13 mouse cellular contexts compared by ENCODE assay signal in the genomic region with DNA sequence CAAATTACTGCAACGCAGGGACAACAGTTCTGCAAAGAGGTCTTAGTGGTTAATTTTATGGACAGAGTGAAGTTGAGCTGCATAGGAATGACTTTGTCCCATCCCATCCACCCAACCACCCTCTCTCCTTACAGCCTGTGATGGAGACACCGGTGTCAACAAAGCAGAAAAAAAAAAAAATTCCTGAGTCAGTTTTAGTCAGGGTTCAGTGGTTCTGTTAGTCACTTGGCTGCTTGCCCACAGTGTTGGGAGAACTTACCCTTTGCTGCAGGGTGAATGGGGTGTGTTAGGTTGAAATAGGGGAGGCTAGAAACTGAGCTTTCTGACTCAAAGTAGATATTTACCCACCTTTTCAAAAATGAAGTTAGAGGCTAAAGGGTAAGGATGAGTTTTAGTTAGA. TPM values are rescaled to one million over a fixed set of nuclear protein-coding genes. Genes with fewer than 3 reads are reported as not detected.
DNase-seq lines count a peak whose midpoint lies in the region; ATAC-seq and TF ChIP-seq lines count a peak whose summit lies in the region.
"Had no signal": no experiment of that assay in that cellular context is flagged by ENCODE, and none has a peak within 500 bp of the region (broad histone marks: within the 10 kb centered on the region; RNA-seq: fewer than 3 reads in every experiment).

No protein-coding gene starts in this region.

- no peaks in the 10 kb centered on the region for H3K36me3 ChIP-seq in liver, postnatal 0 days (replicated peaks; ENCODE audit: insufficient read depth, low read length)
- no peaks in the 10 kb centered on the region for H3K36me3 ChIP-seq in liver, embryonic 11.5 days (ENCODE audit: control insufficient read depth, insufficient read depth, low read length)
- H3K36me3 ChIP-seq: neural tube, embryonic 12.5 days had no signal

- DNase-seq in liver, postnatal 0 days = peak; percentile 57
- no peak for DNase-seq in liver, embryonic 11.5 days (ENCODE audit: low spot score)
- DNase-seq in MEL-GATA-1-ER (ENCODE audit: extremely low read depth, low read depth) = peak; percentile 73
- DNase-seq in adrenal gland, postnatal 25 days = peak; percentile 77
- peak; percentile 93 to 94 for DNase-seq in kidney, postnatal 36 days
- DNase-seq in embryo, embryonic 10 days (ENCODE audit: low spot score) = no peak
- no peak for DNase-seq in neural tube, embryonic 10.5 days (ENCODE audit: extremely low spot score, low spot score)
- no peak for DNase-seq in gastrocnemius, adult 2 months
- DNase-seq: lung, postnatal 4 days; thymus, adult 18-20 months had no signal

- H3K27me3 ChIP-seq in liver, postnatal 0 days (ENCODE audit: insufficient read depth, low read length) = no peaks in the 10 kb centered on the region
- H3K27me3 ChIP-seq in liver, embryonic 11.5 days (replicated peaks; ENCODE audit: control insufficient read depth, insufficient read depth, low read length) = no peaks in the 10 kb centered on the region
- H3K27me3 ChIP-seq: limb, embryonic 13.5 days; neural tube, embryonic 12.5 days had no signal

- no peak overlapping the region for H3K27ac ChIP-seq in liver, postnatal 0 days (ENCODE audit: low read depth)
- no peak overlapping the region for H3K27ac ChIP-seq in liver, embryonic 11.5 days (ENCODE audit: low read depth, low read length)
- no peak overlapping the region for H3K27ac ChIP-seq in gastrocnemius, adult 2 months
- H3K27ac ChIP-seq: limb, embryonic 13.5 days; neural tube, embryonic 12.5 days had no signal

- WGBS in liver, postnatal 0 days (ENCODE audit: insufficient replicate concordance) = 39% methylated on average over 2 of the region's 2 CpGs
- 85% methylated on average over 2 of the region's 2 CpGs for WGBS in liver, embryonic 11.5 days

- H3K4me3 ChIP-seq in liver, postnatal 0 days (ENCODE audit: low read depth, low read length) = no peak overlapping the region
- no peak overlapping the region for H3K4me3 ChIP-seq in liver, embryonic 11.5 days (ENCODE audit: low read depth, low read length)
- H3K4me3 ChIP-seq in gastrocnemius, adult 2 months = no peak overlapping the region
- H3K4me3 ChIP-seq: erythroblast, embryonic 14.5 days; limb, embryonic 13.5 days; neural tube, embryonic 12.5 days had no signal

- no peak overlapping the region for H3K4me2 ChIP-seq in liver, postnatal 0 days (ENCODE audit: low read depth, low read length)
- H3K4me2 ChIP-seq in liver, embryonic 11.5 days = no peak overlapping the region
- H3K4me2 ChIP-seq: limb, embryonic 13.5 days; neural tube, embryonic 12.5 days had no signal

- no peak overlapping the region for H3K9ac ChIP-seq in liver, postnatal 0 days (replicated peaks)
- H3K9ac ChIP-seq in liver, embryonic 11.5 days (ENCODE audit: low read depth, low read length) = no peak overlapping the region
- H3K9ac ChIP-seq: limb, embryonic 13.5 days; neural tube, embryonic 12.5 days had no signal

- TF ChIP-seq CTCF in liver, postnatal 0 days (IDR thresholded peaks at IDR 0.05; ENCODE audit: low read depth) = no peak
- no peak for TF ChIP-seq CTCF in gastrocnemius, adult 2 months (IDR thresholded peaks at IDR 0.05)

- TF ChIP-seq EP300 in liver, postnatal 0 days (IDR thresholded peaks at IDR 0.05; ENCODE audit: low read depth) = no peak

- intact Hi-C loops in gastrocnemius, adult 2 months (cut with DNase I) = loop anchor here (5.0 kb wide), 1 partner anchor 50 kb away; no protein-coding TSS in a partner anchor

- no peaks in the 10 kb centered on the region for H3K9me3 ChIP-seq in liver, postnatal 0 days (ENCODE audit: low read length)
- no peaks in the 10 kb centered on the region for H3K9me3 ChIP-seq in liver, embryonic 11.5 days (ENCODE audit: control insufficient read depth, low read length)
- H3K9me3 ChIP-seq: limb, embryonic 13.5 days; neural tube, embryonic 12.5 days had no signal

- peaks cover 28% of the 10 kb centered on the region for H3K4me1 ChIP-seq in liver, postnatal 0 days (ENCODE audit: insufficient read depth)
- H3K4me1 ChIP-seq in liver, embryonic 11.5 days (replicated peaks; ENCODE audit: control insufficient read depth, insufficient read depth, low read length) = peaks cover 19% of the 10 kb centered on the region

- ATAC-seq in liver, postnatal 0 days = no peak
- no peak for ATAC-seq in liver, embryonic 11.5 days (replicated peaks; ENCODE audit: low FRiP score)

RNA-seq across cellular contexts. Expression of a gene that starts 2.3 kb away (rescaled TPM):
- 8.1 and 10.1 TPM in 2 replicates for polyA plus RNA-seq in liver, postnatal 0 days (2015; fragmentation: Nextera tagmentation; extraction: Ambion mirVana)
- 21.9 and 22.0 TPM in 2 replicates for polyA plus RNA-seq in liver, embryonic 11.5 days (2014; fragmentation: Nextera tagmentation; extraction: Ambion mirVana)
- total RNA-seq in adrenal gland, postnatal 25 days (2021) = 18.3 and 20.4 TPM in 2 replicates
- 10 to 100 TPM; 46.4 to 51.0 TPM for total RNA-seq in gastrocnemius, adult 2 months (2021)

RNA-seq across cellular contexts. Expression of a gene that starts 15.1 kb away (rescaled TPM):
- 1.9 and 2.2 TPM in 2 replicates for polyA plus RNA-seq in liver, postnatal 0 days (2015; fragmentation: Nextera tagmentation; extraction: Ambion mirVana)
- polyA plus RNA-seq in liver, embryonic 11.5 days (2014; fragmentation: Nextera tagmentation; extraction: Ambion mirVana) = 6.8 and 9.0 TPM in 2 replicates
- 10.5 and 12.0 TPM in 2 replicates for total RNA-seq in adrenal gland, postnatal 25 days (2021)
- 1 to 10 TPM; 4.4 TPM for total RNA-seq in gastrocnemius, adult 2 months (2021)

Comparison
In these comparisons a context has a peak if more than half of its experiments do, and no peak if none do; other contexts are left out.
1. DNase-seq: peak in liver, postnatal 0 days (single experiment), MEL-GATA-1-ER (single experiment), adrenal gland, postnatal 25 days (single experiment) and kidney, postnatal 36 days (2 of 2); none in liver, embryonic 11.5 days (single experiment), embryo, embryonic 10 days (single experiment), neural tube, embryonic 10.5 days (single experiment) and gastrocnemius, adult 2 months (single experiment).